ENCODE assay signal across 8 mouse cellular contexts in genomic region chr6:58933189-58933913, GRCm38 (mm10). TPM values are rescaled to one million over a fixed set of nuclear protein-coding genes. Genes with fewer than 3 reads are reported as not detected.
DNase-seq lines count a peak whose midpoint lies in the region; ATAC-seq and TF ChIP-seq lines count a peak whose summit lies in the region.

No protein-coding gene starts in this region.

- 31% methylated on average over 6 of the region's 6 CpGs for WGBS in hindbrain, embryonic 13.5 days
- WGBS in limb, embryonic 14.5 days: 28% methylated on average over 6 of the region's 6 CpGs
- WGBS in liver, postnatal 0 days (ENCODE audit: insufficient replicate concordance): 61% methylated on average over 6 of the region's 6 CpGs

- no peak overlapping the region for H3K9ac ChIP-seq in hindbrain, embryonic 13.5 days
- no peak overlapping the region for H3K9ac ChIP-seq in limb, embryonic 14.5 days (ENCODE audit: low read depth, low read length, severe bottlenecking)
- no peak overlapping the region for H3K9ac ChIP-seq in liver, postnatal 0 days (replicated peaks)

- no peak for TF ChIP-seq EP300 in liver, postnatal 0 days (IDR thresholded peaks at IDR 0.05; ENCODE audit: low read depth)

- TF ChIP-seq CTCF in liver, postnatal 0 days (IDR thresholded peaks at IDR 0.05; ENCODE audit: low read depth): no peak

- H3K36me3 ChIP-seq in hindbrain, embryonic 13.5 days: peaks cover 6% of the 10 kb centered on the region; the same call in 1 of the 2 replicates
- no peaks in the 10 kb centered on the region for H3K36me3 ChIP-seq in limb, embryonic 14.5 days (ENCODE audit: control insufficient read depth, insufficient read depth, low read length)
- H3K36me3 ChIP-seq in liver, postnatal 0 days (replicated peaks; ENCODE audit: insufficient read depth, low read length): 0 out of 2 replicates have a peak, but pooled peaks cover 6% of the 10 kb centered on the region

- no peak overlapping the region for H3K4me3 ChIP-seq in hindbrain, embryonic 13.5 days
- H3K4me3 ChIP-seq in limb, embryonic 14.5 days (replicated peaks; ENCODE audit: low read length): no peak overlapping the region
- H3K4me3 ChIP-seq in liver, postnatal 0 days (ENCODE audit: low read depth, low read length): no peak overlapping the region

- peak; percentile 57 for DNase-seq in MN1 (ENCODE audit: low spot score)
- DNase-seq in embryo, embryonic 10.5 days (ENCODE audit: low spot score): peak; percentile 77
- DNase-seq in limb, embryonic 14.5 days (ENCODE audit: low spot score): peak; percentile 53
- no peak for DNase-seq in thymus, postnatal 4 days
- DNase-seq in liver, postnatal 0 days: no peak
- DNase-seq in kidney, adult 9 months: no peak
- no peak for DNase-seq in lung, postnatal 4 days

- ATAC-seq in hindbrain, embryonic 13.5 days (ENCODE audit: low FRiP score): peak; percentile 93
- peak; percentile 51; the same call in 1 of the 2 replicates for ATAC-seq in limb, embryonic 14.5 days (ENCODE audit: low FRiP score, low read depth)
- ATAC-seq in liver, postnatal 0 days: no peak

- peaks cover 24% of the 10 kb centered on the region for H3K4me1 ChIP-seq in hindbrain, embryonic 13.5 days (replicated peaks)
- H3K4me1 ChIP-seq in limb, embryonic 14.5 days (ENCODE audit: control insufficient read depth, insufficient read depth, low read length): no peaks in the 10 kb centered on the region
- no peaks in the 10 kb centered on the region; the same call in 1 of the 2 replicates for H3K4me1 ChIP-seq in liver, postnatal 0 days (ENCODE audit: insufficient read depth)

- peak overlapping the region; percentile 17; the same call in 1 of the 2 replicates for H3K4me2 ChIP-seq in hindbrain, embryonic 13.5 days
- H3K4me2 ChIP-seq in limb, embryonic 14.5 days (replicated peaks; ENCODE audit: low read depth, low read length, severe bottlenecking): no peak overlapping the region
- H3K4me2 ChIP-seq in liver, postnatal 0 days (ENCODE audit: low read depth, low read length): no peak overlapping the region

- H3K9me3 ChIP-seq in hindbrain, embryonic 13.5 days: no peaks in the 10 kb centered on the region
- H3K9me3 ChIP-seq in limb, embryonic 14.5 days (ENCODE audit: control insufficient read depth, low read length): no peaks in the 10 kb centered on the region
- no peaks in the 10 kb centered on the region for H3K9me3 ChIP-seq in liver, postnatal 0 days (ENCODE audit: low read length)

- no peaks in the 10 kb centered on the region for H3K27me3 ChIP-seq in hindbrain, embryonic 13.5 days
- no peaks in the 10 kb centered on the region for H3K27me3 ChIP-seq in limb, embryonic 14.5 days (ENCODE audit: control insufficient read depth, insufficient read depth, low read length)
- H3K27me3 ChIP-seq in liver, postnatal 0 days (ENCODE audit: insufficient read depth, low read length): no peaks in the 10 kb centered on the region

- H3K27ac ChIP-seq in hindbrain, embryonic 13.5 days: peak overlapping the region; percentile 84
- H3K27ac ChIP-seq in limb, embryonic 14.5 days (replicated peaks; ENCODE audit: low read depth, low read length): no peak overlapping the region
- no peak overlapping the region for H3K27ac ChIP-seq in liver, postnatal 0 days (ENCODE audit: low read depth)

- TF ChIP-seq POLR2A in limb, embryonic 14.5 days (IDR thresholded peaks at IDR 0.05; ENCODE audit: borderline replicate concordance, extremely low read depth, insufficient read depth, insufficient read length): no peak

RNA-seq across cellular contexts. Expression of gene Nap1l5, which starts 26.5 kb away (rescaled TPM):
- polyA plus RNA-seq in hindbrain, embryonic 13.5 days (2015; fragmentation: Nextera tagmentation; extraction: Ambion mirVana): 163 and 173 TPM in 2 replicates
- polyA plus RNA-seq in limb, embryonic 14.5 days (2012; rRNA removed): 1.9 and 2.3 TPM in 2 replicates
- polyA plus RNA-seq in limb, embryonic 14.5 days (2014; fragmentation: Nextera tagmentation; extraction: Ambion mirVana): 3.2 and 3.7 TPM in 2 replicates
- polyA plus RNA-seq in liver, postnatal 0 days (2015; fragmentation: Nextera tagmentation; extraction: Ambion mirVana): 0.19 and 0.22 TPM in 2 replicates

Comparison
In these comparisons a context has a peak if more than half of its experiments do, and no peak if none do; other contexts are left out.
1. DNase-seq: peak in MN1 (single experiment), embryo, embryonic 10.5 days (single experiment) and limb, embryonic 14.5 days (single experiment); none in thymus, postnatal 4 days (single experiment), liver, postnatal 0 days (single experiment), kidney, adult 9 months (single experiment) and lung, postnatal 4 days (0 of 2).
2. RNA of gene Nap1l5, which starts 26.5 kb away (polyA plus RNA-seq): 163 to 173 TPM in hindbrain, embryonic 13.5 days; 1.9 to 3.7 TPM in limb, embryonic 14.5 days and 0.19 to 0.22 TPM in liver, postnatal 0 days; every median in the first group is over 10 times any median in the second.